Mouse (Mus musculus): ENCODE measurements around the gene Trp53bp2.

The Trp53bp2 gene

GRCm38 (mm10) chr1:182501815-182502405 lies 92.9 kb downstream of the Trp53bp2 start:
- no peak for DNase-seq (ENCODE audit: low spot score)

GRCm38 (mm10) chr1:182502491-182503050 lies 93.6 kb downstream of the Trp53bp2 start:
- DNase-seq (ENCODE audit: low spot score): no peak

GRCm38 (mm10) chr1:182503206-182503900 lies 94.4 kb downstream of the Trp53bp2 start:
- DNase-seq (ENCODE audit: low spot score): no peak

GRCm38 (mm10) chr1:182504223-182504622 lies 95.3 kb downstream of the Trp53bp2 start:
- DNase-seq (ENCODE audit: low spot score): no peak

GRCm38 (mm10) chr1:182505291-182505690 lies 96.3 kb downstream of the Trp53bp2 start:
- DNase-seq (ENCODE audit: low spot score): no peak

GRCm38 (mm10) chr1:182506229-182506986 lies 97.4 kb downstream of the Trp53bp2 start:
- DNase-seq (ENCODE audit: low spot score): no peak

- DNase-seq (ENCODE audit: low spot score): no peak
These were observed 100.3 kb downstream of the Trp53bp2 start for GRCm38 (mm10) chr1:182509110-182509797.

GRCm38 (mm10) chr1:182511073-182511472 lies 102.1 kb downstream of the Trp53bp2 start:
- no peak for DNase-seq (ENCODE audit: low spot score)

- no peak for DNase-seq (ENCODE audit: low spot score)
These were observed 102.8 kb downstream of the Trp53bp2 start for GRCm38 (mm10) chr1:182511778-182512177.
